Mouse (Mus musculus) naive thymus-derived CD4-positive, alpha-beta T cell, adult 2 months (primary cell): ENCODE measurements around the gene Arl14ep.
"Not testable (repeated sequence)": the region's sequence is repeated elsewhere in the genome, so short reads cannot be mapped to it uniquely, and the experiment has no call there.

ENCODE experiments used
- DNase-seq: peaks from one replicate; pipeline ENCODE4 v3.0.0-alpha.2; 2011; ENCODE audit warnings: low read depth

Gene Arl14ep

GRCm38 (mm10) chr2:106973959-106974639 lies at the start of gene Arl14ep:
TSS of gene Arl14ep (minus strand) at chr2:106974424.
- peak; percentile 79 for DNase-seq

GRCm38 (mm10) chr2:107022713-107023112 lies 48.5 kb upstream of the Arl14ep start:
- DNase-seq, result no peak

- DNase-seq, result no peak
Measured at GRCm38 (mm10) chr2:107019331-107019730, 45.1 kb upstream of the Arl14ep start.

GRCm38 (mm10) chr2:107013161-107013560 lies 38.9 kb upstream of the Arl14ep start:
- DNase-seq, result no peak

GRCm38 (mm10) chr2:107012318-107012717 lies 38.1 kb upstream of the Arl14ep start:
- DNase-seq, result no peak

- DNase-seq, result no peak
Measured at GRCm38 (mm10) chr2:107010160-107010559, 35.9 kb upstream of the Arl14ep start.

GRCm38 (mm10) chr2:107006378-107006777 lies 32.2 kb upstream of the Arl14ep start:
- DNase-seq, result no peak

- not testable (repeated sequence) for DNase-seq
Measured at GRCm38 (mm10) chr2:107005876-107006275, 31.7 kb upstream of the Arl14ep start.

- DNase-seq, result no peak
Measured at GRCm38 (mm10) chr2:106991261-106991660, 17.0 kb upstream of the Arl14ep start.

- no peak for DNase-seq
Measured at GRCm38 (mm10) chr2:106984945-106985344, 10.7 kb upstream of the Arl14ep start.

GRCm38 (mm10) chr2:106982503-106982902 lies 8.3 kb upstream of the Arl14ep start:
- no peak for DNase-seq

GRCm38 (mm10) chr2:106976472-106976871 lies 2.2 kb upstream of the Arl14ep start:
- DNase-seq, result no peak

- DNase-seq, result no peak
Measured at GRCm38 (mm10) chr2:106973332-106973958, 779 bp downstream of the Arl14ep start.

- no peak for DNase-seq
Measured at GRCm38 (mm10) chr2:106972851-106973250, 1.4 kb downstream of the Arl14ep start.

- DNase-seq, result no peak
Measured at GRCm38 (mm10) chr2:106970971-106971370, 3.3 kb downstream of the Arl14ep start.

GRCm38 (mm10) chr2:106968320-106968719 lies 5.9 kb downstream of the Arl14ep start:
- no peak for DNase-seq

- DNase-seq, result no peak
Measured at GRCm38 (mm10) chr2:106963560-106963959, 10.7 kb downstream of the Arl14ep start.

- DNase-seq, result no peak
Measured at GRCm38 (mm10) chr2:106961650-106962049, 12.6 kb downstream of the Arl14ep start.

GRCm38 (mm10) chr2:106961066-106961465 lies 13.2 kb downstream of the Arl14ep start:
- DNase-seq, result no peak

- DNase-seq, result no peak
Measured at GRCm38 (mm10) chr2:106960237-106960636, 14.0 kb downstream of the Arl14ep start.

GRCm38 (mm10) chr2:106959380-106959779 lies 14.8 kb downstream of the Arl14ep start:
- no peak for DNase-seq

- no peak for DNase-seq
Measured at GRCm38 (mm10) chr2:106958916-106959315, 15.3 kb downstream of the Arl14ep start.

- DNase-seq, result no peak
Measured at GRCm38 (mm10) chr2:106956146-106956545, 18.1 kb downstream of the Arl14ep start.

GRCm38 (mm10) chr2:106955621-106956020 lies 18.6 kb downstream of the Arl14ep start:
- peak; percentile 17 for DNase-seq
